Mouse (Mus musculus): Measurements from ENCODE around the gene Tlr9.

Tlr9 gene

GRCm38 (mm10) chr9:106222261-106222851 is at the start of gene Tlr9:
Gene Tlr9, plus strand, starts transcription at chr9:106222598.
- DNase-seq: no peak

GRCm38 (mm10) chr9:106173363-106173762 is 49.0 kb upstream of the Tlr9 start:
- no peak for DNase-seq

- no peak for DNase-seq
Measured at GRCm38 (mm10) chr9:106175552-106176200, 46.7 kb upstream of the Tlr9 start.

GRCm38 (mm10) chr9:106176769-106177168 is 45.6 kb upstream of the Tlr9 start:
- no peak for DNase-seq

GRCm38 (mm10) chr9:106177799-106178198 is 44.6 kb upstream of the Tlr9 start:
- no peak for DNase-seq

GRCm38 (mm10) chr9:106179454-106179853 is 42.9 kb upstream of the Tlr9 start:
- no peak for DNase-seq

- DNase-seq: no peak
Measured at GRCm38 (mm10) chr9:106179964-106180363, 42.4 kb upstream of the Tlr9 start.

GRCm38 (mm10) chr9:106182146-106182545 is 40.3 kb upstream of the Tlr9 start:
- no peak for DNase-seq

GRCm38 (mm10) chr9:106183996-106184395 is 38.4 kb upstream of the Tlr9 start:
- DNase-seq: no peak

- no peak for DNase-seq
Measured at GRCm38 (mm10) chr9:106191355-106191754, 31.0 kb upstream of the Tlr9 start.

- DNase-seq: no peak
Measured at GRCm38 (mm10) chr9:106192024-106192423, 30.4 kb upstream of the Tlr9 start.

GRCm38 (mm10) chr9:106192998-106193397 is 29.4 kb upstream of the Tlr9 start:
- no peak for DNase-seq

- no peak for DNase-seq
Measured at GRCm38 (mm10) chr9:106193930-106194807, 28.2 kb upstream of the Tlr9 start.

GRCm38 (mm10) chr9:106195693-106196092 is 26.7 kb upstream of the Tlr9 start:
- peak; percentile 71 for DNase-seq

- no peak for DNase-seq
Measured at GRCm38 (mm10) chr9:106197081-106197713, 25.2 kb upstream of the Tlr9 start.

GRCm38 (mm10) chr9:106197732-106198131 is 24.7 kb upstream of the Tlr9 start:
- no peak for DNase-seq

- no peak for DNase-seq
Measured at GRCm38 (mm10) chr9:106198962-106199458, 23.4 kb upstream of the Tlr9 start.

- DNase-seq: no peak
Measured at GRCm38 (mm10) chr9:106199535-106200272, 22.7 kb upstream of the Tlr9 start, which contains the start of gene Ppm1m. Gene Ppm1m, minus strand, starts transcription at chr9:106199746.

- DNase-seq: no peak
Measured at GRCm38 (mm10) chr9:106201895-106202294, 20.5 kb upstream of the Tlr9 start.

- peak; percentile 90 for DNase-seq
Measured at GRCm38 (mm10) chr9:106202819-106203636, 19.4 kb upstream of the Tlr9 start, which contains the start of gene Twf2. Gene Twf2, plus strand, starts transcription at chr9:106203108.

Data from cerebellum, adult 11 months (tissue).